Mouse (Mus musculus) erythroblast, adult 5-6 weeks (primary cell): ENCODE measurements around the gene Heatr5a. TPM values are rescaled to one million over a fixed set of nuclear protein-coding genes. Genes with fewer than 3 reads are reported as not detected.

ENCODE experiments used
- ATAC-seq: replicated peaks from 2 replicates; pipeline ENCODE4 v1.8.0; 2016; ENCODE audit warnings: moderate number of reproducible peaks, mild to moderate bottlenecking, moderate TSS enrichment, inconsistent platforms; ENCODE audit not compliant: poor library complexity, low FRiP score, severe bottlenecking
- total RNA-seq, 2 experiments: library from RNA; stranded (forward) in 1 of 2; stranded (reverse) in 1 of 2; fragments of 150-400 nt in 1 of 2; fragments of 200-764, 138-1000 nt in 1 of 2; gene quantifications; 2 replicates each; pipeline versions ENCODE4 v1.2.3 to v1.2.4; 2015 to 2017; ENCODE audit warnings: low replicate concordance in 2 of 2

The Heatr5a gene
- total RNA-seq (2015; ENCODE audit: low replicate concordance) = 18.1 and 18.6 TPM in 2 replicates
- total RNA-seq (2017; ENCODE audit: low replicate concordance) = 15.2 and 20.1 TPM in 2 replicates

- peak; percentile 91 for ATAC-seq
These were observed at the start of gene Heatr5a for GRCm38 (mm10) chr12:51971070-51971664. Heatr5a (minus strand) TSS chr12:51971321.

- ATAC-seq = no peak
These were observed 43.4 kb upstream of the Heatr5a start for GRCm38 (mm10) chr12:52014494-52015029.

GRCm38 (mm10) chr12:52014044-52014443 is 42.9 kb upstream of the Heatr5a start:
- no peak for ATAC-seq

GRCm38 (mm10) chr12:52013274-52013673 is 42.2 kb upstream of the Heatr5a start:
- no peak for ATAC-seq

GRCm38 (mm10) chr12:52012159-52012558 is 41.0 kb upstream of the Heatr5a start:
- ATAC-seq = no peak

- no peak for ATAC-seq
These were observed 39.5 kb upstream of the Heatr5a start for GRCm38 (mm10) chr12:52010630-52010961.

GRCm38 (mm10) chr12:52009928-52010629 is 39.0 kb upstream of the Heatr5a start:
- no peak for ATAC-seq

- ATAC-seq = peak; percentile 19; the same call in 1 of the 2 replicates
These were observed 35.5 kb upstream of the Heatr5a start for GRCm38 (mm10) chr12:52006633-52006994.

GRCm38 (mm10) chr12:52005877-52006632 is 34.9 kb upstream of the Heatr5a start, which contains the start of gene Dtd2:
Dtd2 (minus strand) TSS chr12:52006501.
- peak; percentile 93 for ATAC-seq

- no peak for ATAC-seq
These were observed 31.6 kb upstream of the Heatr5a start for GRCm38 (mm10) chr12:52002746-52003145.

GRCm38 (mm10) chr12:52001544-52001943 is 30.4 kb upstream of the Heatr5a start:
- peak; percentile 58; the same call in 1 of the 2 replicates for ATAC-seq

- ATAC-seq = peak; percentile 84
These were observed 27.3 kb upstream of the Heatr5a start for GRCm38 (mm10) chr12:51998366-51998932.

GRCm38 (mm10) chr12:51995738-51996536 is 24.8 kb upstream of the Heatr5a start:
- ATAC-seq = no peak

GRCm38 (mm10) chr12:51990629-51991028 is 19.5 kb upstream of the Heatr5a start:
- no peak for ATAC-seq

GRCm38 (mm10) chr12:51988536-51988935 is 17.4 kb upstream of the Heatr5a start:
- no peak for ATAC-seq

- ATAC-seq = no peak
These were observed 14.7 kb upstream of the Heatr5a start for GRCm38 (mm10) chr12:51985826-51986225.

- no peak for ATAC-seq
These were observed 14.1 kb upstream of the Heatr5a start for GRCm38 (mm10) chr12:51985163-51985748.

GRCm38 (mm10) chr12:51983625-51984024 is 12.5 kb upstream of the Heatr5a start:
- no peak for ATAC-seq

GRCm38 (mm10) chr12:51976531-51976930 is 5.4 kb upstream of the Heatr5a start:
- no peak for ATAC-seq
